Mouse (Mus musculus): ENCODE measurements around the gene Fhl2. TPM values are rescaled to one million over a fixed set of nuclear protein-coding genes. Genes with fewer than 3 reads are reported as not detected.

Fhl2 gene
- polyA plus RNA-seq, 1 experiment from 2014 or later, result 2.4 TPM

DNA sequence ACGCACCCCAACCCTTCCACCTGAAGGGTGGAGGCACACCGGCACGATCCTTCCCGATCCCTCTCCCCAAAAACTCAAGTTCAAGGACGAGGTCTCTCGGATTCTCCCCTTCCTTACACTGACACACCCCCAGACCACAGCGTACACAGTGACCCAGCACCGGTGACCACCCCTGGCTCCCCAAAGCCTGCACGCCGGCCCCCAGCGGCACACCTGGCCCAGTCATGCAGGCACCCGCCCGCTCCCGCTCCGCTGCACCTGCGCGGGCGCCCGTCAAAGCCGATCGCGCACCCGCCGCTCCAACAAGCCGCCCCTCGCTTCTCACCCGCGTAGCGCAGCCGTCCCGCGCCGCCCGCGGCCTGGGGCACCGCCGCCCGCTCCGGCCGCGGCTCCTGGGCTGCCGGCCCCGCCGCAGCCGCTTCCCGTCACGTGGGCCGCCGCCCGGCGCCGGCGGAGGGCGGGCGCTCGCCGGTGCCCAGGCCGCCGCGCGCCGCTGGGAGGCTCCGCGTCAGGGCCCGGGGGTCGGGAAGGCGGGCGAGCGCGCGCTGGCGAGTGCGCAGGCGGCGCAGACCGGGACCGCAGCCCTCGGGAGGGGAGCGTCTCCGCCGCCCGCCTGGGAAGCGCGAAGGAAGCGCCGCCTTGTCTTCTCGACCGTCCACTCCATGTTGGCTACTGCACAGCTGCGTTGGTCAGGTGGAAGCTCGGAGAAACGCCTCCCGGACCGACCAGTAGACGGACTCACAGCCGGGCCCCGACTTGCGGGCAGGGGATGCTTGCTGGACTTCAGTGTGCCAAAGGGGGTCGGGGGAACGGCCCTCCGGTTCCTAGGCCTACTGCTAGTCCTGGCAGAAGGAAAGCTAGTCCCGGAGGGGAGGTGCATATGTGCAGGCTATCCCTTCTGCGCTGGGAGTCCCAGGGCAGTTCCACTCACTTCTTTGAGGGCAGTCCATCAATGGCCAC lies 104.4 kb downstream of the Fhl2 start:
- Histone ChIP-seq H3K27ac (ENCODE audit: low read depth) (peak overlapping the region; percentile 87), H3K4me3 (ENCODE audit: low read depth, low read length) (peak overlapping the region; percentile 73), H3K4me2 (ENCODE audit: low read depth, low read length) (peak overlapping the region; percentile 92), H3K9me3 (ENCODE audit: low read length) (no peaks in the 10 kb centered on the region), H3K36me3 (replicated peaks; ENCODE audit: insufficient read depth, low read length) (no peaks in the 10 kb centered on the region), H3K27me3 (ENCODE audit: insufficient read depth, low read length) (no peaks in the 10 kb centered on the region), H3K4me1 (ENCODE audit: insufficient read depth) (peaks cover 13% of the 10 kb centered on the region), H3K9ac (replicated peaks) (peak overlapping the region; percentile 82)
- ATAC-seq (peak; percentile 92), DNase-seq (peak; percentile 73)
- WGBS (ENCODE audit: insufficient replicate concordance), result under 1% methylated on average over 79 of the region's 102 CpGs
- TF ChIP-seq CTCF (IDR thresholded peaks at IDR 0.05; ENCODE audit: low read depth), result no peak
- no peak for TF ChIP-seq EP300 (IDR thresholded peaks at IDR 0.05; ENCODE audit: low read depth)

GRCm38 (mm10) chr1:43091306-43092055 lies 105.3 kb downstream of the Fhl2 start:
- peak overlapping the region; percentile 82 for H3K9ac ChIP-seq (replicated peaks)
- 21% methylated on average over 13 of the region's 13 CpGs for WGBS (ENCODE audit: insufficient replicate concordance)
- H3K27ac ChIP-seq (ENCODE audit: low read depth), result peak overlapping the region; percentile 87
- H3K36me3 ChIP-seq (replicated peaks; ENCODE audit: insufficient read depth, low read length), result no peaks in the 10 kb centered on the region
- H3K27me3 ChIP-seq (ENCODE audit: insufficient read depth, low read length), result no peaks in the 10 kb centered on the region
- ATAC-seq (no peak; the same call in 1 of the 2 replicates), DNase-seq (peak; percentile 21)
- H3K4me1 ChIP-seq (ENCODE audit: insufficient read depth), result peaks cover 13% of the 10 kb centered on the region
- no peaks in the 10 kb centered on the region for H3K9me3 ChIP-seq (ENCODE audit: low read length)
- H3K4me3 ChIP-seq (ENCODE audit: low read depth, low read length), result peak overlapping the region; percentile 73
- TF ChIP-seq CTCF (IDR thresholded peaks at IDR 0.05; ENCODE audit: low read depth) (no peak), EP300 (IDR thresholded peaks at IDR 0.05; ENCODE audit: low read depth) (no peak)
- H3K4me2 ChIP-seq (ENCODE audit: low read depth, low read length), result peak overlapping the region; percentile 92

DNA sequence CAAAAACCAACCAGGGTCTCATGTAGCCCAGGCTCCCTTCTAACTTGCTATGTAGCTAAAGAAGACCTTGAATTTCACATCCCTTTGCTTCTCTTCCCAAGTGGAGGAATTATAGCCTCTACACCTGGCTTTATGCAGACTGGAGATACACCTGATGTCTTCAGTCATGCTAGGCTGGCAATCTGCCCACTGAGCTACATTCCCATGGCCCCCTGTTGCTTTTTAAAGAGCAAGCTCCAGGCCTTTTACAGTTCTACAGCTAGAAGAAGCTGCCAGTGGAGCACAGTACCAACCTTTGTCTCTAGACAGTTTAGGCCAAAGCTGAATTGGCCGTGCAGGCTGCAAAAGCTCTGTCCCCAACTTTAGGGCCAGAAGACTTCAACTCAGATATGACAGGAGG lies 106.4 kb downstream of the Fhl2 start:
- no peak for ATAC-seq
- H3K4me3 ChIP-seq (ENCODE audit: low read depth, low read length), result no peak overlapping the region
- no peaks in the 10 kb centered on the region for H3K27me3 ChIP-seq (ENCODE audit: insufficient read depth, low read length)
- no peak overlapping the region for H3K4me2 ChIP-seq (ENCODE audit: low read depth, low read length)
- H3K9ac ChIP-seq (replicated peaks), result no peak overlapping the region
- H3K36me3 ChIP-seq (replicated peaks; ENCODE audit: insufficient read depth, low read length), result no peaks in the 10 kb centered on the region
- TF ChIP-seq CTCF (IDR thresholded peaks at IDR 0.05; ENCODE audit: low read depth), result no peak
- no peak for TF ChIP-seq EP300 (IDR thresholded peaks at IDR 0.05; ENCODE audit: low read depth)
- no peak for DNase-seq
- H3K4me1 ChIP-seq (ENCODE audit: insufficient read depth), result peaks cover 13% of the 10 kb centered on the region
- no peak overlapping the region for H3K27ac ChIP-seq (ENCODE audit: low read depth)
- H3K9me3 ChIP-seq (ENCODE audit: low read length), result no peaks in the 10 kb centered on the region
- 80% methylated on average over 1 of the region's 1 CpGs for WGBS (ENCODE audit: insufficient replicate concordance)

DNA sequence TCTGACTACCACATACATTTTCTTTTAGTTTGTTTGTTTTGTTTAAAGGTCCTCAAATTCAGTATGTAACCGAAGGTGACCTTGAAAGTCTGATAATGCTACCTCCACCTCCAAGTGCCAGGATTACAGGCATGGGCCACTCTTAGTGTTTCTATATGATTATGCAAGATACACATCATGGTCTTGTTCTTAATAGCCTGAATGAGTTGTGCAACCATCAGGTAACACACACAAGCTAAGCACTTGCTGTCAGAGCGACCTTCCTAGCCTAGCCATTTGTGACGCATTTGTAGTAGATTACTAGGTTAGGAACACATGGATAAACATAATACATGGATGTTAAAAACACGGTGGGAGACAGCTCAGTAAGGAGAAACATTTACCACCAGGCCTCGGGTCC lies 113.8 kb downstream of the Fhl2 start:
- TF ChIP-seq CTCF (IDR thresholded peaks at IDR 0.05; ENCODE audit: low read depth) (no peak), EP300 (IDR thresholded peaks at IDR 0.05; ENCODE audit: low read depth) (no peak)
- Histone ChIP-seq H3K9ac (replicated peaks) (no peak overlapping the region), H3K27ac (ENCODE audit: low read depth) (no peak overlapping the region), H3K4me3 (ENCODE audit: low read depth, low read length) (no peak overlapping the region), H3K9me3 (ENCODE audit: low read length) (no peaks in the 10 kb centered on the region), H3K36me3 (replicated peaks; ENCODE audit: insufficient read depth, low read length) (0 out of 2 replicates have a peak, but pooled peaks cover 2% of the 10 kb centered on the region), H3K4me2 (ENCODE audit: low read depth, low read length) (no peak overlapping the region), H3K4me1 (ENCODE audit: insufficient read depth) (no peaks in the 10 kb centered on the region), H3K27me3 (ENCODE audit: insufficient read depth, low read length) (no peaks in the 10 kb centered on the region)
- 78% methylated on average over 5 of the region's 5 CpGs for WGBS (ENCODE audit: insufficient replicate concordance)
- ATAC-seq, result peak; percentile 48
- DNase-seq, result no peak

DNA sequence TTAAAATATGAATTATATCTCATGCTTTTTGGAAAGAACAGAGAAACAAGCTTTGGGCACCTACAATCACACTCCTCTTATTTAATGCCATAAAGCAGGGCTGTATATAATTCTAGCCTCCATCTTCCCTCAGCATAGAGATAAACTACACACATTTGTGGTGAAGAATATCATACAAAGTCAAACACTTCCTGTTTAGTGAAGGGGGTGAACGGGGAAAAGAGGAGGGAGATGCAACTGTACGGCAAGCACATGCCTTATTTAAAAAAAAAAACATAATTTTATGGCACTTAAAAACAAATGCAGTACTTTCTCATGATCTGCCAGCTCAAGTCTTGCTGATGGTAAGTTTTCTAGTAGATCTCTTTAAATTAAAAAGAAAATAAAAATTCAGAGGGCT lies 118.7 kb downstream of the Fhl2 start:
- ATAC-seq (no peak), DNase-seq (no peak)
- Histone ChIP-seq H3K9ac (replicated peaks) (no peak overlapping the region), H3K36me3 (replicated peaks; ENCODE audit: insufficient read depth, low read length) (peaks cover 16% of the 10 kb centered on the region), H3K4me2 (ENCODE audit: low read depth, low read length) (no peak overlapping the region), H3K4me1 (ENCODE audit: insufficient read depth) (no peaks in the 10 kb centered on the region), H3K4me3 (ENCODE audit: low read depth, low read length) (no peak overlapping the region), H3K27me3 (ENCODE audit: insufficient read depth, low read length) (no peaks in the 10 kb centered on the region), H3K9me3 (ENCODE audit: low read length) (no peaks in the 10 kb centered on the region), H3K27ac (ENCODE audit: low read depth) (no peak overlapping the region)
- 37% methylated on average over 2 of the region's 2 CpGs for WGBS (ENCODE audit: insufficient replicate concordance)
- TF ChIP-seq EP300 (IDR thresholded peaks at IDR 0.05; ENCODE audit: low read depth), result no peak
- no peak for TF ChIP-seq CTCF (IDR thresholded peaks at IDR 0.05; ENCODE audit: low read depth)

DNA sequence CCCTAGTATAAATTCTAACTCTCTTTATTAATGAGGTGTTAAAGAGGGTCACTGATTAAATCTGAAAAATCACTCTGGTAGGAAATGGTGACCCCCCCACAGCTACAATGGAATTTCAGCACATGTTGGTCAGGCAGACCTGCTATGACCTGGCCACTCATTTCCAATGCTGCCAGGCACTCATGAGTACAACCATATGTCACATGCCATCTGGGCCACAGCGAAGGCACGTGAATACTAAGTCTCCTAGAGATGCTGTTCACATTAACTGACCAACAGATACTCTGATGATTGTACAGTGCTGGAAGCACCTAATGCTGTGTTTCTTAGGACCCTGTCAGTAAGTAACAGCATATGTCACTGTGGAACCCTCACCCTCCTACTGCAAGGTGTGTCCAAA lies 122.0 kb downstream of the Fhl2 start:
- Histone ChIP-seq H3K4me1 (ENCODE audit: insufficient read depth) (no peaks in the 10 kb centered on the region), H3K4me2 (ENCODE audit: low read depth, low read length) (no peak overlapping the region), H3K27me3 (ENCODE audit: insufficient read depth, low read length) (no peaks in the 10 kb centered on the region), H3K9ac (replicated peaks) (no peak overlapping the region), H3K36me3 (replicated peaks; ENCODE audit: insufficient read depth, low read length) (peaks cover 23% of the 10 kb centered on the region), H3K27ac (ENCODE audit: low read depth) (no peak overlapping the region), H3K9me3 (ENCODE audit: low read length) (no peaks in the 10 kb centered on the region), H3K4me3 (ENCODE audit: low read depth, low read length) (no peak overlapping the region)
- ATAC-seq, result no peak
- WGBS (ENCODE audit: insufficient replicate concordance), result 94% methylated on average over 2 of the region's 2 CpGs
- no peak for TF ChIP-seq CTCF (IDR thresholded peaks at IDR 0.05; ENCODE audit: low read depth)
- TF ChIP-seq EP300 (IDR thresholded peaks at IDR 0.05; ENCODE audit: low read depth), result no peak
- no peak for DNase-seq

Other genes with a start within 250 kb of the Fhl2 start
- 0.07 and 0.08 TPM in 2 replicates for gene Gpr45, start 244.1 kb downstream of the Fhl2 start, polyA plus RNA-seq (2015; fragmentation: Nextera tagmentation; extraction: Ambion mirVana)
- 2.6 TPM in 2 replicates for gene Tgfbrap1, start 98.3 kb downstream of the Fhl2 start, polyA plus RNA-seq (2015; fragmentation: Nextera tagmentation; extraction: Ambion mirVana)
- 4.9 and 5.0 TPM in 2 replicates for gene AI597479, start 98.3 kb downstream of the Fhl2 start, polyA plus RNA-seq (2015; fragmentation: Nextera tagmentation; extraction: Ambion mirVana)
- gene Nck2, start 247.6 kb upstream of the Fhl2 start, polyA plus RNA-seq (2015; fragmentation: Nextera tagmentation; extraction: Ambion mirVana), result 5.4 and 6.0 TPM in 2 replicates

Data from liver, postnatal 0 days (tissue).